Mouse (Mus musculus) erythroblast, embryonic 14.5 days (primary cell): Measurements from ENCODE around the gene Sh3d21.

Experiments
- GATA1 ChIP-seq: IDR thresholded peaks from 2 replicates; pipeline ENCODE4 v1.6.1; 2012; ENCODE audit warnings: low read length, inconsistent platforms, mixed read lengths
- TAL1 ChIP-seq: IDR thresholded peaks from 3 replicates; pipeline ENCODE4 v1.6.1; 2012; ENCODE audit warnings: low read length, inconsistent platforms, mixed read lengths

DNA sequence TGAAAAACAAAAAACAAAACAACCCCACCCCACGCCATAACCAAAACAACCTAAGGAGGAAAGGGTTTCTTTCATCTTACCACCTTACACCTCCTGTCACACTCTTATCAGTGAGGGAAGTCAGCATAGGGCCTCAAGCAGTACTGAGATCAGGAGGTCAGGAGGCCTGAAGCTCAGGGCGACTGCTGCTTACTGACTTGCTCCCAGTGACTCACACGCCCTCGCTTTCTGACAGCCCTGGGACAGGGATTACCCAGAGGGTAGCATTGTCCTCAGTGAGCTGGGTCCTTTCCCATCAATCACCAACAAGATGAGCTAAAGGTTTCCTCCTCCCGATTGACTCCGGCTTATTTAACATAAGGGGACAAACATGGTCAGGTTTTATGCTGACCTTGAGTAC lies 43.8 kb upstream of the Sh3d21 start:
- TF ChIP-seq GATA1: no peak
- TF ChIP-seq TAL1: no peak
